Mouse (Mus musculus): Measurements from ENCODE around the gene Gpr162. TPM values are rescaled to one million over a fixed set of nuclear protein-coding genes. Genes with fewer than 3 reads are reported as not detected.
A peak's percentile ranks its signal among the peaks of the same experiment; 100 is the strongest.

Gpr162 gene
- polyA plus RNA-seq, 1 experiment: 4.0 TPM

GRCm38 (mm10) chr6:124828101-124828592 lies 35.6 kb downstream of the Gpr162 start:
- TF ChIP-seq POLR2A (IDR thresholded peaks at IDR 0.05; ENCODE audit: low read depth, low read length): no peak
- TF ChIP-seq CTCF (conservative IDR thresholded peaks at IDR 0.05; ENCODE audit: insufficient read depth, insufficient read length, low read depth, low read length): no peak
- WGBS: 14% methylated on average over 10 of the region's 10 CpGs

GRCm38 (mm10) chr6:124822049-124822448 lies 41.7 kb downstream of the Gpr162 start:
- no peak for TF ChIP-seq POLR2A (IDR thresholded peaks at IDR 0.05; ENCODE audit: low read depth, low read length)
- no peak for TF ChIP-seq CTCF (conservative IDR thresholded peaks at IDR 0.05; ENCODE audit: insufficient read depth, insufficient read length, low read depth, low read length)
- DNase-seq: no peak
- Histone ChIP-seq H3K27me3 (replicated peaks; ENCODE audit: control insufficient read depth, insufficient read depth, low read length) (no peaks in the 10 kb centered on the region), H3K36me3 (ENCODE audit: control insufficient read depth, insufficient read depth, low read length) (peaks cover 8% of the 10 kb centered on the region), H3K4me1 (ENCODE audit: control insufficient read depth, insufficient read depth, low read length) (no peaks in the 10 kb centered on the region), H3K4me3 (ENCODE audit: insufficient read depth, low read depth, low read length) (no peak overlapping the region), H3K27ac (ENCODE audit: insufficient read depth, low read depth, low read length) (no peak overlapping the region)
- 93% methylated on average over 4 of the region's 4 CpGs for WGBS

More at GRCm38 (mm10) chr6:124828101-124828592, 35.6 kb downstream of the Gpr162 start:
- Histone ChIP-seq H3K4me1 (ENCODE audit: control insufficient read depth, insufficient read depth, low read length) (no peaks in the 10 kb centered on the region), H3K4me3 (ENCODE audit: insufficient read depth, low read depth, low read length) (peak overlapping the region; percentile 44), H3K36me3 (ENCODE audit: control insufficient read depth, insufficient read depth, low read length) (peaks cover 4% of the 10 kb centered on the region), H3K27ac (ENCODE audit: insufficient read depth, low read depth, low read length) (no peak overlapping the region), H3K27me3 (replicated peaks; ENCODE audit: control insufficient read depth, insufficient read depth, low read length) (no peaks in the 10 kb centered on the region)
- DNase-seq: peak; percentile 69

GRCm38 (mm10) chr6:124820891-124821290 lies 42.9 kb downstream of the Gpr162 start:
- WGBS: 95% methylated on average over 5 of the region's 5 CpGs
- Histone ChIP-seq H3K36me3 (ENCODE audit: control insufficient read depth, insufficient read depth, low read length) (peaks cover 8% of the 10 kb centered on the region), H3K4me1 (ENCODE audit: control insufficient read depth, insufficient read depth, low read length) (no peaks in the 10 kb centered on the region), H3K27me3 (replicated peaks; ENCODE audit: control insufficient read depth, insufficient read depth, low read length) (no peaks in the 10 kb centered on the region), H3K4me3 (ENCODE audit: insufficient read depth, low read depth, low read length) (no peak overlapping the region), H3K27ac (ENCODE audit: insufficient read depth, low read depth, low read length) (no peak overlapping the region)
- TF ChIP-seq POLR2A (IDR thresholded peaks at IDR 0.05; ENCODE audit: low read depth, low read length) (no peak), CTCF (conservative IDR thresholded peaks at IDR 0.05; ENCODE audit: insufficient read depth, insufficient read length, low read depth, low read length) (no peak)
- no peak for DNase-seq

DNA sequence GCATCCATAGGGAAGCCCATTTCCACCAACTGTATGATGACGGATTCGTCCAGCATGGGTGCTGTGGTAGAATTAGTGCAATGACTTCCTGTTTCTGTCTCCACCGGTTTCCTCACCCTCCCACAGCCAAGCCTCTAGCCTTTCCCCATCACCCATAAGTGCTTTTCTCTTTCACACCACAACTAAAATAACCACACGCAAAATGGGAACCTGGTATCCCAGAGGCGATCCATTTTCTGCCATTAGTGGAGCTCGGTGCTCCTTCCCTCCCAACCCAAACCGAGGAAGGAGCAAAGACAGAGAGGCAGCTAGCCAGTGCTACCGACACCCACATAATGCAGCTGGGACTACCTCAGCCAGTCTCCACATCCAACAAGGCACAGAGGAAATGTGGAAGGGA lies 45.8 kb downstream of the Gpr162 start:
- TF ChIP-seq POLR2A (IDR thresholded peaks at IDR 0.05; ENCODE audit: low read depth, low read length): no peak
- no peak for TF ChIP-seq CTCF (conservative IDR thresholded peaks at IDR 0.05; ENCODE audit: insufficient read depth, insufficient read length, low read depth, low read length)
- Histone ChIP-seq H3K4me1 (ENCODE audit: control insufficient read depth, insufficient read depth, low read length) (peaks cover 5% of the 10 kb centered on the region), H3K36me3 (ENCODE audit: control insufficient read depth, insufficient read depth, low read length) (peaks cover 4% of the 10 kb centered on the region), H3K27me3 (replicated peaks; ENCODE audit: control insufficient read depth, insufficient read depth, low read length) (no peaks in the 10 kb centered on the region), H3K27ac (ENCODE audit: insufficient read depth, low read depth, low read length) (no peak overlapping the region), H3K4me3 (ENCODE audit: insufficient read depth, low read depth, low read length) (no peak overlapping the region)
- no peak for DNase-seq
- 85% methylated on average over 8 of the region's 8 CpGs for WGBS

GRCm38 (mm10) chr6:124817563-124817962 lies 46.2 kb downstream of the Gpr162 start:
- peaks cover 4% of the 10 kb centered on the region for H3K36me3 ChIP-seq (ENCODE audit: control insufficient read depth, insufficient read depth, low read length)

GRCm38 (mm10) chr6:124817125-124817524 lies 46.7 kb downstream of the Gpr162 start:
- Histone ChIP-seq H3K36me3 (ENCODE audit: control insufficient read depth, insufficient read depth, low read length) (peaks cover 4% of the 10 kb centered on the region), H3K4me1 (ENCODE audit: control insufficient read depth, insufficient read depth, low read length) (peaks cover 8% of the 10 kb centered on the region), H3K4me3 (ENCODE audit: insufficient read depth, low read depth, low read length) (no peak overlapping the region), H3K27me3 (replicated peaks; ENCODE audit: control insufficient read depth, insufficient read depth, low read length) (no peaks in the 10 kb centered on the region), H3K27ac (ENCODE audit: insufficient read depth, low read depth, low read length) (no peak overlapping the region)
- 98% methylated on average over 11 of the region's 11 CpGs for WGBS
- TF ChIP-seq POLR2A (IDR thresholded peaks at IDR 0.05; ENCODE audit: low read depth, low read length) (no peak), CTCF (conservative IDR thresholded peaks at IDR 0.05; ENCODE audit: insufficient read depth, insufficient read length, low read depth, low read length) (no peak)
- no peak for DNase-seq

More at GRCm38 (mm10) chr6:124817563-124817962, 46.2 kb downstream of the Gpr162 start:
- no peak overlapping the region for H3K27ac ChIP-seq (ENCODE audit: insufficient read depth, low read depth, low read length)
- H3K4me3 ChIP-seq (ENCODE audit: insufficient read depth, low read depth, low read length): no peak overlapping the region
- peaks cover 5% of the 10 kb centered on the region for H3K4me1 ChIP-seq (ENCODE audit: control insufficient read depth, insufficient read depth, low read length)
- no peak for DNase-seq
- WGBS: 91% methylated on average over 8 of the region's 8 CpGs
- TF ChIP-seq CTCF (conservative IDR thresholded peaks at IDR 0.05; ENCODE audit: insufficient read depth, insufficient read length, low read depth, low read length): no peak
- no peak for TF ChIP-seq POLR2A (IDR thresholded peaks at IDR 0.05; ENCODE audit: low read depth, low read length)
- no peaks in the 10 kb centered on the region for H3K27me3 ChIP-seq (replicated peaks; ENCODE audit: control insufficient read depth, insufficient read depth, low read length)

- no peak for DNase-seq
- Histone ChIP-seq H3K4me1 (ENCODE audit: control insufficient read depth, insufficient read depth, low read length) (peaks cover 12% of the 10 kb centered on the region), H3K27ac (ENCODE audit: insufficient read depth, low read depth, low read length) (no peak overlapping the region), H3K4me3 (ENCODE audit: insufficient read depth, low read depth, low read length) (no peak overlapping the region), H3K36me3 (ENCODE audit: control insufficient read depth, insufficient read depth, low read length) (peaks cover 8% of the 10 kb centered on the region), H3K27me3 (replicated peaks; ENCODE audit: control insufficient read depth, insufficient read depth, low read length) (no peaks in the 10 kb centered on the region)
- TF ChIP-seq POLR2A (IDR thresholded peaks at IDR 0.05; ENCODE audit: low read depth, low read length) (no peak), CTCF (conservative IDR thresholded peaks at IDR 0.05; ENCODE audit: insufficient read depth, insufficient read length, low read depth, low read length) (no peak)
- WGBS: 92% methylated on average over 4 of the region's 4 CpGs
Observed at GRCm38 (mm10) chr6:124816611-124817010, 47.2 kb downstream of the Gpr162 start.

Data from kidney, adult 2 months (tissue).